Mouse (Mus musculus): ENCODE results near the gene Angptl1.

DNA sequence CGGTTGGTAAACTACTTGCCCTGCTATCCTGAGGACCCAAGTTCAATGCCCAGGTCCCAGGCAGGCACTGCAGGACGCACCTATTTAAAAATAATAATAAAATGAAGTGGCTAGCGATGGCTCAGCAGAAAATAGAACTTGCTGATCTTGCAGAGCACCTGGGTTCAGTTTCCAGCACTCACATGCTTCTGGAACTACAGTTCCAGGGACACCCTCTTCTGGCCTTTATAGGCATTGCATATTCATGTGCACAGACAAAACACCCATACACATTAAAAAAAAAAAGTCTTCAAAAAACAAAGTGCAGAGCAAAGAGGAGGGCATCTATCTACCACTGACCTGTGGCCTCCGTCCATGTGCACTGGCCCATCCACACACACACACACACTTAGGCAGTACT, 53.2 kb downstream of the Angptl1 start:
- TF ChIP-seq POLR2A (IDR thresholded peaks at IDR 0.05; ENCODE audit: insufficient read length, low read depth) (no peak), E2F4 (IDR thresholded peaks at IDR 0.05; ENCODE audit: insufficient read depth) (no peak)
